Mouse (Mus musculus) T-helper 1 cell (primary cell): ENCODE measurements at regions not wholly inside any gene's neighbourhood (a gene's known extent, or its start where the extent isn't known, plus 50 kb on each side); places are given as distances from the start of the nearest gene placed in this dataset.

ENCODE experiments used
- in situ Hi-C: fragments of 300-600 bp; cut with MboI, MseI; formaldehyde crosslinking; loops from one replicate; pipeline ENCODE4 v1.15.1; 2025; ENCODE audit warnings: high pct_unique_total_duplicates

- in situ Hi-C loops = no loop called here
Observed at GRCm38 (mm10) chr9:59157663-59158062, 121.4 kb upstream of the Neo1 start.

- in situ Hi-C loops = no loop called here
Observed at GRCm38 (mm10) chr9:59153945-59154344, 117.7 kb upstream of the Neo1 start.

- in situ Hi-C loops = no loop called here
Observed at GRCm38 (mm10) chr9:59153126-59153525, 116.9 kb upstream of the Neo1 start.

GRCm38 (mm10) chr9:59144256-59144800, 108.1 kb upstream of the Neo1 start:
- in situ Hi-C loops = no loop called here

GRCm38 (mm10) chr9:59143610-59144009, 107.4 kb upstream of the Neo1 start:
- in situ Hi-C loops = no loop called here

GRCm38 (mm10) chr9:59134171-59135041, 98.2 kb upstream of the Neo1 start:
- in situ Hi-C loops = no loop called here

GRCm38 (mm10) chr9:59129699-59130340, 93.6 kb upstream of the Neo1 start:
- in situ Hi-C loops = no loop called here

- in situ Hi-C loops = no loop called here
Observed at GRCm38 (mm10) chr9:59129252-59129651, 93.0 kb upstream of the Neo1 start.

GRCm38 (mm10) chr9:59128023-59128422, 91.8 kb upstream of the Neo1 start:
- in situ Hi-C loops = no loop called here

GRCm38 (mm10) chr9:59125886-59126285, 89.6 kb upstream of the Neo1 start:
- in situ Hi-C loops = no loop called here

GRCm38 (mm10) chr9:59116561-59116960, 80.3 kb upstream of the Neo1 start:
- in situ Hi-C loops = no loop called here

- in situ Hi-C loops = no loop called here
Observed at GRCm38 (mm10) chr9:59113859-59114258, 77.6 kb upstream of the Neo1 start.

- in situ Hi-C loops = no loop called here
Observed at GRCm38 (mm10) chr9:59099738-59100137, 63.5 kb upstream of the Neo1 start.

- in situ Hi-C loops = no loop called here
Observed at GRCm38 (mm10) chr9:59097564-59097963, 61.3 kb upstream of the Neo1 start.

GRCm38 (mm10) chr9:59096551-59097268, 60.5 kb upstream of the Neo1 start:
- in situ Hi-C loops = no loop called here

GRCm38 (mm10) chr9:59095626-59096025, 59.4 kb upstream of the Neo1 start:
- in situ Hi-C loops = no loop called here

GRCm38 (mm10) chr9:59094106-59094505, 57.9 kb upstream of the Neo1 start:
- in situ Hi-C loops = no loop called here

- in situ Hi-C loops = no loop called here
Observed at GRCm38 (mm10) chr9:59091179-59091578, 54.9 kb upstream of the Neo1 start.

GRCm38 (mm10) chr9:59087704-59088103, 51.5 kb upstream of the Neo1 start:
- in situ Hi-C loops = no loop called here

- in situ Hi-C loops = no loop called here
Observed at GRCm38 (mm10) chr9:59087112-59087511, 50.9 kb upstream of the Neo1 start.

- in situ Hi-C loops = no loop called here
Observed at GRCm38 (mm10) chr9:59086556-59087102, 50.4 kb upstream of the Neo1 start.
